Comparison of ENCODE assay signal across 8 mouse cellular contexts in genomic region chr12:110398351-110398750, GRCm38 (mm10). TPM values are rescaled to one million over a fixed set of nuclear protein-coding genes. Genes with fewer than 3 reads are reported as not detected.
A peak's percentile ranks its signal among the peaks of the same experiment; 100 is the strongest.
DNase-seq lines count a peak whose midpoint lies in the region; ATAC-seq and TF ChIP-seq lines count a peak whose summit lies in the region.

No protein-coding gene starts in this region.

- DNase-seq in 416B (ENCODE audit: low read depth) = peak; percentile 84
- DNase-seq in kidney, postnatal 14 days = peak; percentile 75
- DNase-seq in lung, adult 2 months = peak; percentile 66
- DNase-seq in right cerebral cortex, adult 2 months (ENCODE audit: low spot score in 2 of 2) = peak; percentile 89 to 91
- DNase-seq in c-Kit-positive CD71-positive TER-119-positive erythroid progenitor cells, embryonic 14.5 days (ENCODE audit: low spot score) = no peak

- H3K4me2 ChIP-seq in forebrain, embryonic 15.5 days (replicated peaks) = no peak overlapping the region

- WGBS in forebrain, embryonic 15.5 days = 25% methylated on average over 8 of the region's 8 CpGs
- 24% methylated on average over 8 of the region's 8 CpGs for WGBS in lung, adult 2 months

- no peak overlapping the region for H3K4me3 ChIP-seq in bone marrow macrophage, adult 2 months (ENCODE audit: insufficient read depth, low read length)
- H3K4me3 ChIP-seq in forebrain, embryonic 15.5 days = no peak overlapping the region
- no peak overlapping the region for H3K4me3 ChIP-seq in lung, adult 2 months (replicated peaks; ENCODE audit: extremely low read depth, low read depth, low read length)

- H3K4me1 ChIP-seq in bone marrow macrophage, adult 2 months (ENCODE audit: control insufficient read depth, insufficient read depth, low read length) = no peaks in the 10 kb centered on the region
- no peaks in the 10 kb centered on the region for H3K4me1 ChIP-seq in forebrain, embryonic 15.5 days
- H3K4me1 ChIP-seq in lung, adult 2 months (ENCODE audit: control insufficient read depth, insufficient read depth, low read length) = no peaks in the 10 kb centered on the region

- peak; percentile 72 for ATAC-seq in CD4-positive, CD25-positive, alpha-beta regulatory T cell, adult 4 months
- peak; percentile 53; the same call in 1 of the 2 replicates for ATAC-seq in forebrain, embryonic 15.5 days (replicated peaks)

- H3K36me3 ChIP-seq in forebrain, embryonic 15.5 days = no peaks in the 10 kb centered on the region

- no peak overlapping the region for H3K27ac ChIP-seq in bone marrow macrophage, adult 2 months (ENCODE audit: insufficient read depth, low read depth, low read length)
- H3K27ac ChIP-seq in forebrain, embryonic 15.5 days (replicated peaks) = no peak overlapping the region

- no peaks in the 10 kb centered on the region; the same call in 1 of the 2 replicates for H3K27me3 ChIP-seq in forebrain, embryonic 15.5 days

- no peaks in the 10 kb centered on the region for H3K9me3 ChIP-seq in forebrain, embryonic 15.5 days

- peak; percentile 93 for TF ChIP-seq CTCF in bone marrow macrophage, adult 2 months (IDR thresholded peaks at IDR 0.05; ENCODE audit: low read depth, low read length)
- peak; percentile 92 for TF ChIP-seq CTCF in lung, adult 2 months (IDR thresholded peaks at IDR 0.05; ENCODE audit: insufficient read depth, low read length)

- H3K9ac ChIP-seq in forebrain, embryonic 15.5 days (replicated peaks) = no peak overlapping the region

- no peak for TF ChIP-seq POLR2A in bone marrow macrophage, adult 2 months (IDR thresholded peaks at IDR 0.05; ENCODE audit: borderline replicate concordance, low read depth, low read length)
- TF ChIP-seq POLR2A in lung, adult 2 months (IDR thresholded peaks at IDR 0.05; ENCODE audit: borderline replicate concordance, extremely low read depth, low read depth, low read length) = no peak

RNA-seq across cellular contexts. Expression of gene Ppp2r5c, which starts 48.6 kb away (rescaled TPM):
- polyA plus RNA-seq in CD4-positive, CD25-positive, alpha-beta regulatory T cell, adult 4 months (2017; shearing (Covaris generic)) = 100 to 1,000 TPM; 490 to 635 TPM
- 138 and 153 TPM in 2 replicates for polyA plus RNA-seq in bone marrow macrophage, adult 2 months (2012; ENCODE audit: insufficient read depth, insufficient read length, missing spikeins)
- polyA plus RNA-seq in forebrain, embryonic 15.5 days (2015; fragmentation: Nextera tagmentation; extraction: Ambion mirVana) = 137 TPM in 2 replicates
- 30.4 and 45.1 TPM in 2 replicates for polyA plus RNA-seq in lung, adult 2 months (2012; rRNA removed)
